Mouse (Mus musculus): Measurements from ENCODE around the gene Mrpl54.

Mrpl54 gene

DNA sequence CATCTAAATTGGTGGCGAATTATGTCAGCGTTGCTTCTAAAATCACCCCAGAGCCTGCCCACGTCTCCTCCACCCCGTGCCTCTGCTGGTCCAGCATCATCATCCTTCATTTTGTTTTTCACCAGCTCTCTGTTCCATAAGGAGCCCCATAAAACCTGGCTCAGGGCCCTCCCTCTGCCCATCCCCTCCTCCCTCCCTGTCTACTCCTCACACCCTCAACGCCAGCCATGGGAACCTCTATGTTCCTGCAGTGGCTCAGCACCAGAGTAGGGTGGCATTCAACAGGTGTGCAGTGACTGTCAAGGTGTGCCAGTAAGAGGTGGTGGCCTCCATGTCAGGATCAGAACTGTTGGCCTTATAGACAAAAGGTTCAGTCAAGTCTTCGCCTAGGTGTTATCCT is 28.5 kb upstream of the Mrpl54 start:
- no peak for ATAC-seq (ENCODE audit: insufficient number of reproducible peaks, low FRiP score, low TSS enrichment)

DNA sequence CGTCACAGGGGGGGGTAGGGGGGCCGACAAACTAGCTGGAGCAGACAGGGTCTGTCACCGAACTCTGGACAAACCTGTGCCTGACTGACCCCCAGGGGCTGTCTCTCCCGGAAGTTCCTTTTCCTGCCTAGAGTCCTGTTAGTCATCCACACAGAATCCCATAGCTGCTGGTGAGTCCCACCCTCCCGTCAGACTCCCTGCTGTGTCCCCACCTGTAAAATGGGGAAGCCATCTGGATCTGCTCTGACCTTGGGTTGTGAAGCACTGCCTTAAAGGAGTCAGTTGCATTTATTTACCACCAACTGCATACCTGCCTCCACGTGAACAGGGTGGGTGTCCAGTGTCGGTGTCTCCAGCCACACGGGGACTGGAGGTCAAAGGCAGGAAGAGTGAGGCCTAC is 27.7 kb upstream of the Mrpl54 start:
- no peak for ATAC-seq (ENCODE audit: insufficient number of reproducible peaks, low FRiP score, low TSS enrichment)

DNA sequence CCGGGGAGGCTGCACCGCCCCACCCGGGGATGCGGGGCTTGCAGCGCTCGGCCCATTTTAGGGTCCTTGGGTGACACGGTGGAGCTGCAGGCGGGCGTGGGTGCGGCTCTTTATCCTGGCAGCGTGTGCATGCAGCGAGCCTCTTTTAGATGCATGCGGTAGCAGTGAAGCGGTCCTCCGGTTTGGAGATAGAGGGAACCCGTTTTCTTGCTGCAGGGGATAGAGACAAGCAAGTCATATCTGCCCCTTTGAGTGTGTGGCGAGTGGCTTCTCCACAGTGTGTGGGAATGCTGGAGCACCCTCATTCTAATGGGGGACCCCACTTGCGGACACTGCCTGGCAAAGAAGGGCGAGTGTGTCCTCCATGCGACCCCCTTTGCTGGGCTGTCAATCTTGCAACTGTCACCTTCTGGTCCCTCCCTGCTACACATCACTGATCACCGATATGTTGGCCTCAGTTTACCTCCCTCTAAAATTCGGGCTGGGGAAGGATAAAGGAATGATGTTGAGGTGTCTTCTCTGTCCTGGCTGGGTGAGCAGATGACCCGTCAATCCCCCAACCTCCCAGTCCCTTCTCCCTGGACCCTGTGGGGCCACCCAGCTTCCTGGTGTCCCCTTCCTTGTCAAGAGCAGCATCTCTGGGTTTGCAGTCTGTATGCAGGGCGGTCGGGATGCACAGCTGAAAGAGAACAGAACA is 26.7 kb upstream of the Mrpl54 start:
- ATAC-seq (ENCODE audit: insufficient number of reproducible peaks, low FRiP score, low TSS enrichment), result no peak

DNA sequence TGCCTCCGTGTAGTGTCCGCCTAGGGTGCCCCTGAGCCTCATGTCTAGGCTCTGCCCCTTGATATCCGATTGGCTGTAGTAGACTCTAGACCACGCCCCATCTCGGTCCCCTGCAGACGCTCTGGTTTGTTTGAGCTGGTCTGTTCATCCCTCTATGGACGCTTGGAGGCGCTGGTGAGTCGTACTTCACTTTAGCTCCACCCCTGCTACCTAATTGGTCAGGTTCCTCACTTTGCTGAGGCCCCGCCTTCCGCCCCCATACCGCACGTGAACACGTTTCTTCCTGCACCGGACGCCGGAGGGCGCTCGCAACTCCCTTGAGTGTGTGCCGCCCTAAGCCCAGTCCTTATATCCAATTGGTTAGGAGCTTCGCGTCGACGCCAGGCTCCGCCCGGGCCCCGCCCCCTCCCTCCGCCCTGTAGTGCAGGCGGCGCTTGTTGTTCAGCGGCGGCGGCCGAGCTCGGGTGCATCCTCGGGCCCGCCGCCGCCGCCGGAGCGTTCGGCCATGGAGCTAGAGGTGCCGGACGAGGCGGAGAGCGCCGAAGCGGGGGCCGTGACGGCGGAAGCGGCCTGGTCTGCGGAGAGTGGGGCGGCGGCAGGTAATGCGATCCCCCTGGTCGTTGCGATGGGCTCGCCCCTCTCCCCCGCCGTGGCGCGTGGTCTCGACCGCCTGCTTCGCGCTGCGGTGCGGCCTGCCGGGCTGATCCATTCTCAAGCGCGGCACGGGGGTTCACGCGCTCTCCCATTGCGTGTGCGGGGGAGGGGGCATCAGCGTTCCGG is 26.0 kb upstream of the Mrpl54 start, which contains the start of gene Pip5k1c:
TSS of gene Pip5k1c (plus strand) at position 410 of the 780 bp plus-strand sequence.
- peak; percentile 69 for ATAC-seq (ENCODE audit: insufficient number of reproducible peaks, low FRiP score, low TSS enrichment)

DNA sequence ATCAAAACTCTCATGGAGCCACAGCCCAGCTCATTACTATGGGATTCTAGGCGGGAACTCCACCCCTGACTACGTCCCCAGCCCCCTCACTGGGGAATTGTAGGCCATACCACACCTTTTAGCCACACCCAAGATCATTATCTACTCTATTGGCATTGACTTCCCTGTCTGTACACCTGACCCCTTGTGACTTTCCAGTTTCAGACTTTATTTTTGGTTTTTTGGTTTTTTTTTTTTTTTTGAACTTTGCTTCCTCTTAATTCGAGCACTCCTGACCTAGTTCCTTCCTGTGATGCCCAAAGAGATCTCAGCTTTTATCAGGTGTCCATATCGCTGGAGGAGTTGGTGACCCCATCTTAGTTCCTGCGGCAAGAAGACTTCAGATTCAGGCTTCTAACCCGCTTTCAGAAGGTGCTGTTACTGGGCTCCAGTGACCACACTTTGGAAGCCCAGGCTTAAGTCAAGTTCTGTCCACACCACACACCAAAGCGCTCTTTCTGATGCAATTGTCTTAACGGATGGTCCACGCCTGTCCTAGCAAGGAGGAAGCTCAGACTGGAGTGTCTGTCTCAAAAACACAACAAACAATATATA is 24.9 kb upstream of the Mrpl54 start, which contains the start of gene Tjp3:
TSS of gene Tjp3 (minus strand) at position 71 of the 594 bp plus-strand sequence.
- ATAC-seq (ENCODE audit: insufficient number of reproducible peaks, low FRiP score, low TSS enrichment), result no peak

DNA sequence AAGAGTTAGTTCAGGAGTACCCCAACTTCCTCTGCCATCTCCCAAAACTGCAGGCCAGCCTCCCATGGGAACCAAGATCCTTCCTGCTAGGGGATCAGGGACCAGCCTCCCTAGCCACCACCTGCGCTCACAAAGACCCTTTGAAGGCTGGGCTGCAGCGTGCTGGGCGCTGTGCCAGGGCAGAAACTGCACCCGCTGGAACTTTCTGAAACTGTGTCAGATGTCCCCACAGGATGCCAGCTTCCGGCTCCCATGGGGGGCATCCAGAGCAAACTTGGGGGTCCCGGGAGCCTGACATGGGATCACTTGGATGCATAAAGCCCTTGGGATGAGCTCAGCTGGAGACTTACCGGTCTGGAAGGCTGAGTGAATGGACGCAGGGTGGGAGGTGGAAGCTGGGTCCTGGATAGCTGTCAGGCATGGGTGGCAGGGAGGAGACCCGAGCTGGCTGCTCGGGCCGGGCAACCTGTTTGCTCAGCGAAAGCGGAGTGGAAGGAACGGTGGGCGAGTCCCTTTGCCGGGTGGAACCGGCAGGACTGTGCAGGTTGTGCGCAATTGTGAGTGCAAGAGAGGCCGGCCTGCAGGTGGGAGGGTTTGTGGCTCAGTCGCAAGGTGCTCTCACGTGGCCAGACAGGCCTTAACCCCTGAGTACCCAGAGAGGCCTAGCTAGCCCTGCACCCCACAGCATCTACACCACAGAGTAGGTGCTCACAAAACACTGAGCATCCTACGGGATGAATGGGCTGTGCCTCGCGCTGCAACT is 24.1 kb upstream of the Mrpl54 start:
- no peak for ATAC-seq (ENCODE audit: insufficient number of reproducible peaks, low FRiP score, low TSS enrichment)

DNA sequence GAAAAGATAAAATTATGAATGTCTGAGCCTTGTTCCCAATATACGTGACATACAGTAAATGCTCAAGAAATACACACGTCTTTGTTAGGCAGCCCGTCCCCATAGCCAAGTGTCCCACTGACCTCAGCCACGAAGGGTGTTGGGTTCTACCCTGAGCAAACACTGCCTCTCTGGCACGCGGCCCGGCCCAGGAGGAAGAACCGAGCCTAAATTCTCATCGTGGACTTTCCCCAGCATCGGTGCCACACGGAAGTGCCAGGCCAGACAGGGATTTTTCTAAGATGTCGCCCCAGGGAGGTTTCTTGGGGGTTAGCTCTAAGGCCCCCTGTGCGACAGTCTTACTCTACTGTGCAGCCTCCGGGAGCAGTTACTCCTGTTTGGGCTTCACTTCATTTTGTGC is 23.1 kb upstream of the Mrpl54 start:
- no peak for ATAC-seq (ENCODE audit: insufficient number of reproducible peaks, low FRiP score, low TSS enrichment)

DNA sequence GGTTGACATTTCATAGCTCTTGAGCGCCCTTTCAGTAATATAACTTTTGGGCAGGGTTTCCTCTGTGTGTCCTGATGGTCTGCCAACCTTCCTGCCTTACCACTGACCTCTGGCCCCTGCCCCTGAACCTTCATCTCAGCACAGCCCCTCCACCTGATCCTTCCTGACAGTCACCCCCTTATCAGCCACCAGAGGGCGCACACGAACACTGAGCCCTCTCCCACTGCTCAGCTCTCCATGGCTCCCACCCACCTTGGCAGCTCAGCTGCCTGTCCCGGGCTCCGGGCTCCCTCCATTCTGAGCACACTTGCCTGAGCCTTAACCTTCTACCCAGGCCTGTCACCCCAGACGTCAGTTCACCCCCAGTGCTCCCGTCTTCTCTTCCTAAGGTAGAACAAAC is 22.5 kb upstream of the Mrpl54 start:
- ATAC-seq (ENCODE audit: insufficient number of reproducible peaks, low FRiP score, low TSS enrichment), result no peak

DNA sequence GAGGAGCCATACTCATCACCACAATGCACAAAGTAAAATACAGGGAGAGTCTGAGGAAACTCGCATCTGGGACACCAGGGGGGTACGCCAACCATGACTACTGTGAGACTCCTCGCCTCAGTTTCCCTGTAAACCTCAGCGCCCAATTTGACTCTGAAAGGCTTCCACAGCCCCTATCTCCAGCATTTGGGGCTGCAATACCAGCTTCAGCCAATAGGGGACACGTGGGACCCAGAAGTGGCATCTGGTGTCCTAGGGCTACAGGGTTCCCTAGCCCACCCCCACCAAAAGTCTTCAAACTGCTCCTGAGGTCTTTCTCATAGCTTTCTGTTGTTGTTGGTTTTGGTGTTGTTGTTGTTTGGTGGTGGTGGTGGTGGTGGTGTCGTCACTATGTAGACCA is 21.9 kb upstream of the Mrpl54 start:
- ATAC-seq (ENCODE audit: insufficient number of reproducible peaks, low FRiP score, low TSS enrichment), result no peak

DNA sequence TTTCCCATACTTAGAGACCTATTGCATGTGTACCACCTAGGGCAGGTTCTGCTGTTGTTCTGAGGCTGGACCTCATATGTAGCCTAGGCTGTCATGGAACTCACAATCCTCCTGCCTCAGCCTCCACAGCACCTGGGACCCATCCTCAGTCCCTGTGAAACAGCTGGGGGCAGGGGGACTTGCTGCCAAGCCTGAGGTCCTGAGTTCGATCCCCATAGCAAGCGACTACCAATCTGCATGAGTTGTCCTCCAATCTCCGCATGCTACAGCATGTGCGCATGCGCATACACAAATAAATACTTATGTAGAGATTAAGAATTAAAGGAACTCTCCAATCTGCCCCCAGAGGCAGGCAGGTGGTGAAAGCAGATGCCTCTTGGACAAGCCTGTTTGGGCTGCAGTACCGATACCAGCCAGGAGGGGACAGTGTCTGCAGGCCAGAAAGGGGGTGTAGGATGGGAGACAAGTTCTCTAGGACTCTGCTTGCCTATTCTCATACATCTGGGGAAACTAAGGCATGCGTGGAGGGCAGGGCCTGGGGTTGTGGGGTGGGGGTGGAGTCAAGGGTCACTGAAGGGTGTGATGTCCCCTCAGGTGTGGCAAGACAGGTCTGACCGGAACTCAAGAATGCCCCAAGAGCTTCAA is 20.9 kb upstream of the Mrpl54 start:
- no peak for ATAC-seq (ENCODE audit: insufficient number of reproducible peaks, low FRiP score, low TSS enrichment)

DNA sequence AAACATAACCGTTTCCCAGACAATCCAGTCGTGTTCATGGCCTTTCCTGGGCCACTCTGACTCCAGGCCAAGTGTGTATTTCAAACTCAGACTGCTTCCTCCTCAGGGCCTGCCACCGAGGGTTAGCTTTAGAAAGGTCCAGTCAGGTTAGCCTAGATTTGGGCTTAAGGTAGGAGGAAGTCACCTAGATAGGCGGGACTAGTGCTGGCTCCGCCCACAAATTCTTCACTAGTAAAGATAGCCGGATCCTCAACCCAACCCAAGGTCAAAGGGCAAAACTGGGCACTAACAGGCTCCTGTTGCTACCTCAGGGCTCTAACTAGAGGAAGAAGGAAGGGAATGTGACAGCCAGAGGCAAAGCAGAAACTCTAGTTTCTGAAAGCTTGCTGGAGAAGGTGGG is 19.9 kb upstream of the Mrpl54 start:
- ATAC-seq (ENCODE audit: insufficient number of reproducible peaks, low FRiP score, low TSS enrichment), result no peak

DNA sequence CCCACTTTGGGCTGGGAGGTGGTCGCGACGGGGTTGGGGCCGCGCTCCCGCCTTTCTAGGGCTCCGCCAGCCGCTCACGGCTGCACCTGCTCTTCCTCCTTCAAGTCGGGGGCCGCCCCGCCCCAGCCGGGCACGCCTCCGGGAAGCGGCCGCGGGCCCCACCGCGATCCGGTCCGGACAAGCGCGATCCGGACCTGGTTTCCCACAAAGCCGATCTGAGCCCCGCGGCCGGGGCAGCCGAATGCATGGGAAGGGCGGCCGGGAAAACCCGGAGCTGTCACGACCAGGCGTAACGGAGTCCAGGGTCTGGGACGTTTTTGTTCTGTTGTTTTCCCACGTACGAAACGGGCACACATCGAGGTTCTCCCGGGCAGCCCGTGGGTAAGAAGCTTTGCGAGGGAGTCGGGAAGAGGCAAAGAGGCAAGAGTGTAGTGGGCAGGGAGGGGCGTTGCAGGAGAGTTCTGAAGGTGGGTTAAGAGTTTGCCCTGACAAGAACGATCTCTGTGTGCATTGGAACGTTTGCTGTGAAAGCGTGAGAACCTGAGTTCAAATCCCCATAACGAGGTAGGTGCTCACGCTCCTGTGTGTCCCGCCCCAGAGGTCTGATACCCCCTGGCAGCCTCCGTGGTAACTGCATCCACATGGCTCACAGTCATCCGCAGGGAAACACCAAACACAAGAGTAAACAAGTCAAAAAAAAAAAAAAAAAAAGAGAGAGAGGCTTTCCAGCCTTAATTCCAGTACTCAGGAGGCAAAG is 19.1 kb upstream of the Mrpl54 start:
- ATAC-seq (ENCODE audit: insufficient number of reproducible peaks, low FRiP score, low TSS enrichment), result peak; percentile 51; the same call in 1 of the 2 replicates

DNA sequence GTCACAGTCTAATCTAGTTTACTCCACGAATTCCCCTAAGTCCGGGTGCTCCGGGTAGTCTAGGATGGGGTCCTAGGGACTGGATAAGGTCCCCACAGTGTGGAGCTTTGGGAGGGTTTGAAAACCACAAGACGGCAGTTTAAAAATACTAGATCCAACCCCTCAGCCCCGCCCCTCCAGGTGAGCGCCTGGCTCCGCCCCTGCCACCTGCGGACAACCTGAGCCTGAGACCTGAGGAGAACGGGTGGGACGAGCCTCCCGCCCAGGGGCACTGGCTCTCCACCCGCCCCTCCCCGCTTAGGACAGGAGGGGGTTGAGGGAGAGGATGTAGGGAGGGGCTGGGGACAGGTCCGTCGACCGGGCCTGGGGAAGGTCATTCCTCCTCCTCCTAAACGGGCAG is 18.0 kb upstream of the Mrpl54 start:
- ATAC-seq (ENCODE audit: insufficient number of reproducible peaks, low FRiP score, low TSS enrichment), result no peak

DNA sequence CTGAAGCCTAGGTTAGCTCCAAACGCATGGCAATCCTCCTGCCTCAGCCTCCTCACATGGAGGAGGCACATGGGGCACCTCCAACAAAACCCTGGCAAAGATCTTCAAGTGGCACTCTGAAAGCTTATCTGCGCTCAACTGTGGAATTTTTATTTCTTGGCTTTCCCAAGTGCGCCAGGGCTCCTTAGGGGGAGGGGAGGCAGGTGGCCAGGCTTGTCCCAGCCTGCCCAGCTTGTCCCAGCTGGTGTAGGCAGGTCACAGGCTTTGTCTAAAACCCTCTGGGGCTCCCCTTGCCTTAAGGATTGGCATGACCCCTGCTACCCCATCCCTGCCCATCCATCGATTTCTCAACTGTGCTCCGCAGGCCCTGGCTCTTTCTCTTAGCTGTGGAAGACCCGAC is 17.5 kb upstream of the Mrpl54 start:
- ATAC-seq (ENCODE audit: insufficient number of reproducible peaks, low FRiP score, low TSS enrichment), result no peak

DNA sequence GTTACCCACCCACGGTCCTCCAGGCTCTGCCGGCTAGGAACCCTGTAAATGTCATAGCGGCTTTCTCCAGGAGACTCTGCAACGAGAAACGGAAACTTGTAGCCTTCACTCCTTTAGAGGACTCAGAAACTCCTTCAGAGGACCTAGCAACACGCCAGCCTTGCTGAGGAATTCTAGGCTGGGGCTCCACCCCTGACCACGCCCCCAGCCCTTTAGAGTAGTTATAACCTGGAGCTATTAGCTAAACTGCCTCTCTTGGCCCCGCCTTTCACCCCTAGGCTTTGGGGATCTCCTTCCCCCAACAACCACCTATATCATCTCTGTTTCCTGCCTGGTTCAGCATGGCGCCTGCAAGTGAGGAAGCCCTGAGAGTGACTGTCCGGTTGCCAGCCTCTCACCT is 12.8 kb upstream of the Mrpl54 start:
- ATAC-seq (ENCODE audit: insufficient number of reproducible peaks, low FRiP score, low TSS enrichment), result no peak

DNA sequence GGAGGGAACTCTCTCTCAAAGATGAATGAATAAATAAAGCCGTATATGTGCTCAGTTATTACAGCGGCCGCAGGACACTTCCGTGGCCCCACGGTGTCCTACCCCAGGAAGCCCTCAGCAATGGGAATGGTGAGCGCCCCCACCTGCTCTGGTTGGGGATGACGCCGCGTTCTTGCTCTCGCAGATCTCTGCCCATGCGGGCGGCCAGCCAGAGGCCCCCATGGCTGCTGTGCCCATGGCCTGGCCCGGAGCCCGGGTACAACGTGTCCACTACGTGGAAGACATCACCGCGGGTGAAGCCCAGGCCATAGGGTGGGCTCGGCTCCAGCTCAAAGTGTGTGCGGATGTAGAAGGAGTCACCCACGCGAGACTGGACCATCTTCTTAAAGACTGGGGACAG is 10.9 kb upstream of the Mrpl54 start:
- no peak for ATAC-seq (ENCODE audit: insufficient number of reproducible peaks, low FRiP score, low TSS enrichment)

DNA sequence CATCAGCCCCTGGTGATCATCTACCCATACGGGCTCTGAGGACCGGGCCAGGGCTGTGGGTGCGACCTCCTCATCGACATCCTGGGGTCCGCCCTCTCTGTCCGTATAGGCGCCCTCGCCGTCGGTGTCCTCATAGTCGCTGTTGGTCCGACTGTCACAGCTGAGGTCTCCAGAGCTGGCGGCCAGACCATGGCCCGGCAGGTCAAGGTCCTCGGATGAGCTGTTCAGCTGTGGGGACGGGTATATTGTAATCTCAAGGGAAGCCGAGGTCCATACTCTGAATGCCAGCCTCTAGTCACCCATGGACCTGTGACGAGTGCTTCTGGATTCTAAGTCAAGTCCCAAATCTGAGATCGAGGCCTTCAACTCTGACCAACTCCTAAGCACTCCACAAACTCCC is 7.1 kb upstream of the Mrpl54 start:
- no peak for ATAC-seq (ENCODE audit: insufficient number of reproducible peaks, low FRiP score, low TSS enrichment)

DNA sequence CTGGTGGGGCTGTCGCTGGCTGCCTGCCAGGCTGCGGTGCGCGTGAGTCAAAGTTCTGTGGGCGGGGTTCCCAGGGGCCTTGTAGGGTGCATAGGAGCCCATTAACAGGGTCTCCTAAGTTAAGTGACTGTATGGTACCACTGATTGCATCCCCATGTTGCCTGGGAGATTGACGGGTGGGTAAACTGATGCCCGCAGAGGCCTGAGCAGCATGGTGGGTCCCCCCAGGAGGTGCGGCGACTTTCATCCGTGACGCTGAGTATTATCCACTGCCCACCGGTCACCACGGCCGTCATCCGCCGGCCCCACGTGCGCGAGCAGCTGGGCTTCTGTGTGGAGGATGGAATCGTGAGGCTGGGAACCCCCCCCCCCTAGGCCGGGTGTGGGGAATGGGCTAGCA is 5.6 kb upstream of the Mrpl54 start:
- ATAC-seq (ENCODE audit: insufficient number of reproducible peaks, low FRiP score, low TSS enrichment), result no peak

DNA sequence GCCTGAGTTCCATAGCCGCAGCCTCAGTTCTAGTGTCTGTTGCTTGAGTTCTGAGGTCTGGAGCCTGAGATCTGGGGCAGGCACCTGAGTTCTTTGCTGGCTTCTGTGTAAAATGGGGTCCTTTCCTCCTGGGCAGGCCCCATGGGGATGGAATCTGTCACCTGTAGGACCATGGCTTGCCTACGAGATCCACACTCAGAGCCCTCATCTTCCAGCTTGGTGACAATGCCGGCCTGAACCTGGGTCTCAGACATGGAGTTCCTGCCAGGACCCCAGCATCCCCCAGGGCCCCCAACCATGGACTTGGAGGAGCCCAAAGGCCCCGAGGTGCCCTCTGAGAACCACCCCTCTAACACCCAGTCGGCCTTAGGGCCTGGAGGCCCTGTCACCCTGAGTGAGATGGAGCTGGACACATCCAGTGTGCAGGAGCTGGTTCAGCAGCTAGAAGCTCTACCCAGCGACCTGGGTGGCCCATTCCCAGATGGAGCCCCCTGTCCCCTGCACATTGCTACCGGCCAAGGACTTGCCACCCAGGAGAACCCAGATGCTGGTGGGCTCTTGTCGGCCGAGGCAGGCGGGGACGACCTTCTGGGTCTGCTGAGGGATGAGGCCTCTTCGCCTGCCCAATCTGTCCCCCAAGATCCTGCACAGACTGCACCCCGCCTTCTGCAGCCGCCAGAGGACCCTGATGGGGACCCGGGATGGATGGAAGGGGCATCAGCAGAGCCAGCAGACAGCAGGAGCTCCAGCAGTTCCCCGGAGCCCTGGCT is 2.1 kb upstream of the Mrpl54 start:
- no peak for ATAC-seq (ENCODE audit: insufficient number of reproducible peaks, low FRiP score, low TSS enrichment)

All from cerebellum, adult (tissue).